Mouse (Mus musculus) brain, embryonic 14.5 days (tissue): ENCODE data around the gene Sccpdh.

Source experiments
- CTCF ChIP-seq: fragments of 200-500 bp; IDR thresholded peaks from 2 replicates; pipeline ENCODE4 v1.5.1; 2012; ENCODE audit warnings: inconsistent platforms, mild to moderate bottlenecking, moderate library complexity, borderline replicate concordance; ENCODE audit not compliant: insufficient read depth, insufficient read length; ENCODE audit errors: extremely low read depth
- POLR2A ChIP-seq: fragments of 200-500 bp; IDR thresholded peaks from 2 replicates; pipeline ENCODE4 v1.6.1; 2012; ENCODE audit warnings: mild to moderate bottlenecking, inconsistent platforms, borderline replicate concordance; ENCODE audit not compliant: poor library complexity, insufficient read depth, insufficient read length, severe bottlenecking; ENCODE audit errors: extremely low read depth

GRCm38 (mm10) chr1:179664309-179664930 is 3.6 kb upstream of the Sccpdh start:
- TF ChIP-seq CTCF (no peak), POLR2A (no peak)
